Mouse (Mus musculus) forebrain, embryonic 15.5 days (tissue): ENCODE results near the gene Grin2d. TPM values are rescaled to one million over a fixed set of nuclear protein-coding genes. Genes with fewer than 3 reads are reported as not detected.

ENCODE experiments used
- ATAC-seq: fragments of 200-750 bp; cut with Nextera tagmentation; replicated peaks from 2 replicates; pipeline ENCODE4 v1.8.0; 2017; ENCODE audit warnings: mild to moderate bottlenecking, moderate TSS enrichment, moderate library complexity
- H3K27ac ChIP-seq: fragments of 300-500 bp; sonication (generic); replicated peaks from 2 replicates; pipeline ENCODE4 v1.5.1; 2015; ENCODE audit warnings: mild to moderate bottlenecking, inconsistent platforms
- H3K27me3 ChIP-seq: fragments of 300-500 bp; sonication (generic); 2 replicates; pipeline ENCODE4 v1.6.1; 2015; ENCODE audit warnings: inconsistent platforms
- H3K36me3 ChIP-seq: fragments of 300-500 bp; sonication (generic); 2 replicates; pipeline ENCODE4 v1.6.1; 2015; ENCODE audit warnings: mild to moderate bottlenecking, inconsistent platforms
- H3K4me1 ChIP-seq: fragments of 300-500 bp; sonication (generic); 2 replicates; pipeline ENCODE4 v1.6.1; 2015; ENCODE audit warnings: inconsistent platforms
- H3K4me2 ChIP-seq: fragments of 300-500 bp; sonication (generic); replicated peaks from 2 replicates; pipeline ENCODE4 v1.6.1; 2015; ENCODE audit warnings: mild to moderate bottlenecking, inconsistent platforms
- H3K4me3 ChIP-seq: fragments of 300-500 bp; sonication (generic); 2 replicates; pipeline ENCODE4 v1.5.1; 2015; ENCODE audit warnings: mild to moderate bottlenecking, inconsistent platforms
- H3K9ac ChIP-seq: fragments of 300-500 bp; sonication (generic); replicated peaks from 2 replicates; pipeline ENCODE4 v1.6.1; 2015; ENCODE audit warnings: mild to moderate bottlenecking, inconsistent platforms
- H3K9me3 ChIP-seq: fragments of 300-500 bp; sonication (generic); 2 replicates; pipeline ENCODE4 v1.6.1; 2016; ENCODE audit warnings: inconsistent platforms
- WGBS: fragments of 180-500 bp; shearing (Covaris S2); methylation state at CpG from one replicate; pipeline ENCODE4 v1.1.7; 2015; ENCODE audit warnings: mixed read lengths; 5-methylcytosine and 5-hydroxymethylcytosine counted together
- polyA plus RNA-seq: library from polyadenylated mRNA; unstranded; fragments of >200 nt; fragmentation: Nextera tagmentation; extraction: Ambion mirVana; gene quantifications from 2 replicates; pipeline ENCODE4 v1.2.1, GENCODE M21; 2015

Grin2d gene
- polyA plus RNA-seq, 1 experiment from 2014 or later: 0.92 TPM

DNA sequence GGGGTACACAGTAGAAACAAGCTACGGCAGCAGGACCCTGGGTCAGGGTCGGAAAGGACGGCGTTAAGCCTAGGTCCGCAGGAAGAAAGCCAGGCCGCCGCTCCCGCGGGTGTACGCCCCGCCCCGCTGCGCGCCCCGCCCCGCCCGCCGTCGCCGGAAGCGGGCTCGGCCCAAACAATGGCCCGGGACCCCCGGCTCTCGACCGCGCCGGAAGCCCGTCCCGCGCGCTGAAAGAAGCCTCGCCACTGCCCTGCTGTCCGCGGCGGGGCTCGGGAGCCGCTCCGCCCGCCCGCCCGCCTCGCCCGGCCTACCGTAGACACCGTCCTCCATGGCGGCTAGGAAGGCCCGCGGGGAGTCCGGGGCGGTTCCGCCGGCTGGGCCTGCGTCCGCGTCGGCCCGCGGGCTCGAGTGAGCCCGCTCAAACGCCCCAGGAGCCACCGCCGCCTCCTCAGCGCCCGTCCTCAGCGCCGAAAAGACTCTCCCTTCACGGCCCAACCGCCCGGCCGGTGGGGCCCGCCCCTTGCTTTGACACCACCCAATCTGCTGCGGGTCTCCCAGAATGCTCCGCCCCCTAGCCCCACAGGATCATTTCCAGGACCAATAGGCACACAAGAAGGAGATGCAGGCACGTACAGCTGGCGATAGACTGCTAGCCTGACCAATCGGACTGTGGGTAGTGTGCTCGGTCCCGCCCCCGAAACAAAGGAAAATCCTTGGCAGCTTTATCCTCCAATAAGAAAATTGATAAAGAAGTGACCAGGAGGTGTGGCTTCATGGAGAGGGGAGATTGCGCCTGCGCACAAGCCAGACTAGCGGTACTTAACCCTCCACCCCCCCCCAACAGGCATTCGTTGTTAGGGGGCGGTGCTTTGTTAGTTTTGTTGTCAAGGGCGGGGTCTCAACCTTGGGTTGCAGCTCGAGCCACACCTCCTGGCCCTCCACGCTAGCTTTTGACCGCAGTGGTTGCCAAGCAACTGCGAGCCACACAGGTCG is 64.1 kb downstream of the Grin2d start, which contains the start of gene Cyth2:
Gene Cyth2 (minus strand): TSS at position 795 of the 993 bp plus-strand sequence.
- Histone ChIP-seq H3K36me3 (peaks cover 36% of the 10 kb centered on the region), H3K4me2 (peak within 1 kb of the TSS; percentile 74), H3K27ac (peak within 1 kb of the TSS; percentile 100), H3K27me3 (no peaks in the 10 kb centered on the region), H3K9ac (peak within 1 kb of the TSS; percentile 99), H3K4me1 (peaks cover 28% of the 10 kb centered on the region), H3K9me3 (no peaks in the 10 kb centered on the region), H3K4me3 (peak within 1 kb of the TSS; percentile 80)
- under 1% methylated on average over 82 of the region's 92 CpGs for WGBS
- ATAC-seq: peak; percentile 99

DNA sequence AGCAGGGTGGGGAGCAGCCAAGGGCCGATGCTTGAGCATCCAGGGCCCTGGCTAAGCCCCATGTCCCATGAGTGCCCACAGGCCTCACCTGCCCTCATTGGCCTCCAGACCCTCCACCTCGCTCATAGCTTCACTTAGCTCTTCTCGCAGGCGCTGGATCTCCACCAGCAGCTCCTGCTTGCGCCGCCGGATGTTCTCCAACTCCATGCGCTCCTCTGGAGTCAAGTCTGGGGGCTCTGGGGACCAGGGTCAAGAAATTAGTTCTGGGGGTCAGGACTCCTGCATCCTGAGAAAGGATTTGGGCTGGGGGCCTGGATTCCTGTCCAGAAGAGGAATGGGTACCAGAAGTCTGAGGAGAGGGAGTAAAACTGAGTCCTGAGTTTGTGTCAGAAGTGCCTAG is 65.3 kb downstream of the Grin2d start:
- Histone ChIP-seq H3K9me3 (no peaks in the 10 kb centered on the region), H3K4me1 (peaks cover 36% of the 10 kb centered on the region), H3K36me3 (peaks cover 48% of the 10 kb centered on the region), H3K27me3 (no peaks in the 10 kb centered on the region), H3K27ac (0 out of 2 replicates have a peak overlapping the region, but pooled peaks have one; percentile 100), H3K4me2 (peak overlapping the region; percentile 74), H3K9ac (peak overlapping the region; percentile 99), H3K4me3 (peak overlapping the region; percentile 80)
- ATAC-seq: no peak
- WGBS: 90% methylated on average over 8 of the region's 8 CpGs

- no peak overlapping the region for H3K4me2 ChIP-seq
- peaks cover 21% of the 10 kb centered on the region for H3K4me1 ChIP-seq
- no peak for ATAC-seq
- H3K27me3 ChIP-seq: no peaks in the 10 kb centered on the region
- H3K9ac ChIP-seq: no peak overlapping the region
- H3K4me3 ChIP-seq: no peak overlapping the region
- H3K27ac ChIP-seq: no peak overlapping the region
- peaks cover 69% of the 10 kb centered on the region for H3K36me3 ChIP-seq
- WGBS: 84% methylated on average over 14 of the region's 14 CpGs
- no peaks in the 10 kb centered on the region for H3K9me3 ChIP-seq
Measured at GRCm38 (mm10) chr7:45809276-45810075, 68.7 kb downstream of the Grin2d start.

DNA sequence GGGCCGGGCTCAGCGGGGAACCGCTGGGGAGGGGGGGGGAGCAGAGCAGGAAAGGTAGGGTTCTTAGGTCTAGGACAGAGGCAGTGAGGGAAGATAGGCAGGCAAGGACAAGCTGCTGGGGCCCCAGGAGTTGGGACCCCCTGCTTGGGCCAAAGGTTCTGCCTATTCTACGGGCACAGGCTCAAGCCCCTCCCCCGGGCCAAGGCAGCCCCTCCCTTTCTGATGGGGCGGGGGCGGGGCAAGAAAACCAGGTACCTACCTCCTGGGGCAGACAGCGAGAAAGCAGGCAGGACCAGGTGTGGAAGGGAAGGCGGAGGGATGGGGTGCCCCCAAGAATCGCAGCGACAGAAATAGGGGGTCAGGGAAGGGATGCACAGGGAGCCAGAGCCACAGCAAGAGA is 69.7 kb downstream of the Grin2d start:
- H3K4me2 ChIP-seq: no peak overlapping the region
- no peaks in the 10 kb centered on the region for H3K9me3 ChIP-seq
- no peak for ATAC-seq
- WGBS: 36% methylated on average over 11 of the region's 11 CpGs
- no peaks in the 10 kb centered on the region for H3K27me3 ChIP-seq
- no peak overlapping the region for H3K9ac ChIP-seq
- 0 out of 2 replicates have a peak overlapping the region, but pooled peaks have one; percentile 11 for H3K27ac ChIP-seq
- H3K4me1 ChIP-seq: peaks cover 21% of the 10 kb centered on the region
- H3K36me3 ChIP-seq: peaks cover 77% of the 10 kb centered on the region
- no peak overlapping the region for H3K4me3 ChIP-seq

GRCm38 (mm10) chr7:45805941-45806340 is 72.2 kb downstream of the Grin2d start:
- H3K27ac ChIP-seq: no peak overlapping the region
- ATAC-seq: no peak
- WGBS: 66% methylated on average over 5 of the region's 5 CpGs

DNA sequence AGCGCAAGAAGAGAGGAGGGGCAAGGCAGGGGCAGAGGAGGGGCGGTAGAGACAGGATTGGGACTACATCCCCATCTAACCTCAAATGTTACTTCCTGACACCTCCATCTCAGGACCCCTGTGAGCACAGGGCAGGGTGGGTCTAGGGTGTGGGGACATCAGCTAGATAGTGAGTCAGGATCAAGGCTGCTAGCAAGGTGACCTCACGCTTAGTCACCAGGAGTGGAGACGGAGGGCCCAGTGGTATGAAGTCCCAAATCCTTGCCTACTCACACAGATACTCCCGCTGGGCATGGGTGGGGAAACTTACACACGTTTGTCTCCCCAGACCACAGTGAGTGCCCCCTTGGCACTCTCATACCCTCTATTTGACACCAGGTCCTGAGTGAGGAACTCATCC is 75.6 kb downstream of the Grin2d start:
- no peak for ATAC-seq
- peaks cover 53% of the 10 kb centered on the region for H3K36me3 ChIP-seq

More at GRCm38 (mm10) chr7:45805941-45806340, 72.2 kb downstream of the Grin2d start:
- H3K9me3 ChIP-seq: no peaks in the 10 kb centered on the region
- H3K36me3 ChIP-seq: peaks cover 80% of the 10 kb centered on the region
- no peak overlapping the region for H3K4me2 ChIP-seq
- no peak overlapping the region for H3K9ac ChIP-seq
- peaks cover 11% of the 10 kb centered on the region for H3K4me1 ChIP-seq
- no peaks in the 10 kb centered on the region for H3K27me3 ChIP-seq
- no peak overlapping the region for H3K4me3 ChIP-seq

GRCm38 (mm10) chr7:45801348-45801747 is 76.8 kb downstream of the Grin2d start:
- no peaks in the 10 kb centered on the region for H3K9me3 ChIP-seq
- H3K36me3 ChIP-seq: peaks cover 51% of the 10 kb centered on the region
- H3K9ac ChIP-seq: no peak overlapping the region
- H3K4me3 ChIP-seq: no peak overlapping the region
- no peaks in the 10 kb centered on the region; the same call in 1 of the 2 replicates for H3K27me3 ChIP-seq
- ATAC-seq: peak; percentile 51
- 4% methylated on average over 12 of the region's 12 CpGs for WGBS
- H3K27ac ChIP-seq: 0 out of 2 replicates have a peak overlapping the region, but pooled peaks have one; percentile 7
- no peak overlapping the region for H3K4me2 ChIP-seq
- H3K4me1 ChIP-seq: peaks cover 25% of the 10 kb centered on the region

More for the DNA sequence above, 75.6 kb downstream of the Grin2d start:
- H3K4me1 ChIP-seq: peaks cover 17% of the 10 kb centered on the region
- no peak overlapping the region; the same call in 1 of the 2 replicates for H3K27ac ChIP-seq
- 92% methylated on average over 6 of the region's 6 CpGs for WGBS
- H3K9me3 ChIP-seq: no peaks in the 10 kb centered on the region
- no peak overlapping the region for H3K4me3 ChIP-seq
- H3K4me2 ChIP-seq: no peak overlapping the region
- H3K27me3 ChIP-seq: no peaks in the 10 kb centered on the region
- no peak overlapping the region for H3K9ac ChIP-seq

GRCm38 (mm10) chr7:45800546-45801204 is 77.5 kb downstream of the Grin2d start:
- H3K4me2 ChIP-seq: no peak overlapping the region
- peaks cover 50% of the 10 kb centered on the region for H3K36me3 ChIP-seq
- H3K4me3 ChIP-seq: no peak overlapping the region
- 0 out of 2 replicates have a peak overlapping the region, but pooled peaks have one; percentile 7 for H3K27ac ChIP-seq
- peaks cover 25% of the 10 kb centered on the region for H3K4me1 ChIP-seq
- no peaks in the 10 kb centered on the region for H3K9me3 ChIP-seq
- 36% methylated on average over 25 of the region's 25 CpGs for WGBS
- H3K9ac ChIP-seq: no peak overlapping the region
- no peak for ATAC-seq
- H3K27me3 ChIP-seq: no peaks in the 10 kb centered on the region; the same call in 1 of the 2 replicates

- Histone ChIP-seq H3K4me2 (no peak overlapping the region), H3K27ac (no peak overlapping the region), H3K4me1 (peaks cover 25% of the 10 kb centered on the region), H3K4me3 (no peak overlapping the region), H3K27me3 (peaks cover under 1% of the 10 kb centered on the region; the same call in 1 of the 2 replicates), H3K9me3 (no peaks in the 10 kb centered on the region), H3K36me3 (peaks cover 57% of the 10 kb centered on the region), H3K9ac (no peak overlapping the region)
- no peak for ATAC-seq
- WGBS: 48% methylated on average over 7 of the region's 7 CpGs
Measured at GRCm38 (mm10) chr7:45800001-45800400, 78.2 kb downstream of the Grin2d start.

DNA sequence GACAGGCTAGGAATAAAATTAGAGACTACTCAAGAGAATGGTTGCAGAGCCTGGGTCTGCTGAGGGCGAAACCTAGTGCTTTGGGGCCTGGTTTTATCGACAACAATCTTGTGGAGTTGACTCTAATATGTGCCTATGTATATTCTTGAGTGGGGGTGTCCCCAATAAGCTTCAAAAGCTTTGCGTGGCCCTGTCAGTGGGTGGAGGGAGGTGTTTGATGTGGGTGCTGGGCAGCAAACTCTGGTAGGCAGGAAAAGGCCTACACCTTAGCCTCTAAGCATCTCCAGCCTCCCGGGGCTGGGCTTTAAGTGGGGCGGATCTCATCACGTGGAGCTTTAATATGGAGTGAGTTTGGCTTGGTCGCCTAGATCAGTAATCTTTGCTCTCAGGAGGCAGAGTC is 79.2 kb downstream of the Grin2d start:
- no peak overlapping the region for H3K27ac ChIP-seq
- ATAC-seq: no peak
- no peak overlapping the region for H3K9ac ChIP-seq
- peaks cover 64% of the 10 kb centered on the region for H3K36me3 ChIP-seq
- H3K4me2 ChIP-seq: no peak overlapping the region
- H3K27me3 ChIP-seq: peaks cover 4% of the 10 kb centered on the region; the same call in 1 of the 2 replicates
- 53% methylated on average over 7 of the region's 7 CpGs for WGBS
- peaks cover 25% of the 10 kb centered on the region for H3K4me1 ChIP-seq
- H3K4me3 ChIP-seq: peak overlapping the region; percentile 18; the same call in 1 of the 2 replicates
- no peaks in the 10 kb centered on the region for H3K9me3 ChIP-seq

- peaks cover 64% of the 10 kb centered on the region for H3K36me3 ChIP-seq
- H3K27ac ChIP-seq: no peak overlapping the region
- ATAC-seq: no peak
- peaks cover 25% of the 10 kb centered on the region for H3K4me1 ChIP-seq
- H3K4me3 ChIP-seq: peak overlapping the region; percentile 18
- H3K9ac ChIP-seq: peak overlapping the region; percentile 33
- peak overlapping the region; percentile 38 for H3K4me2 ChIP-seq
- peaks cover 4% of the 10 kb centered on the region; the same call in 1 of the 2 replicates for H3K27me3 ChIP-seq
- 4% methylated on average over 19 of the region's 19 CpGs for WGBS
- no peaks in the 10 kb centered on the region for H3K9me3 ChIP-seq
Measured at GRCm38 (mm10) chr7:45798511-45798836, 79.7 kb downstream of the Grin2d start.
